Mouse (Mus musculus): ENCODE data around the gene Cdc27.
"Not testable (repeated sequence)": the region's sequence is repeated elsewhere in the genome, so short reads cannot be mapped to it uniquely, and the experiment has no call there.

Cdc27 gene

GRCm38 (mm10) chr11:104571373-104571772, 21.0 kb upstream of the Cdc27 start:
- not testable (repeated sequence) for DNase-seq (ENCODE audit: low read depth, low spot score)

GRCm38 (mm10) chr11:104570515-104570914, 20.1 kb upstream of the Cdc27 start:
- DNase-seq (ENCODE audit: low read depth, low spot score), result not testable (repeated sequence)

- DNase-seq (ENCODE audit: low read depth, low spot score), result no peak
Observed at GRCm38 (mm10) chr11:104568326-104568725, 17.9 kb upstream of the Cdc27 start.

GRCm38 (mm10) chr11:104567736-104568135, 17.3 kb upstream of the Cdc27 start:
- DNase-seq (ENCODE audit: low read depth, low spot score), result no peak

GRCm38 (mm10) chr11:104566796-104567195, 16.4 kb upstream of the Cdc27 start:
- DNase-seq (ENCODE audit: low read depth, low spot score), result no peak

GRCm38 (mm10) chr11:104566097-104566496, 15.7 kb upstream of the Cdc27 start:
- DNase-seq (ENCODE audit: low read depth, low spot score), result no peak

GRCm38 (mm10) chr11:104565172-104565571, 14.8 kb upstream of the Cdc27 start:
- no peak for DNase-seq (ENCODE audit: low read depth, low spot score)

GRCm38 (mm10) chr11:104563496-104563895, 13.1 kb upstream of the Cdc27 start:
- DNase-seq (ENCODE audit: low read depth, low spot score), result no peak

GRCm38 (mm10) chr11:104560971-104561370, 10.6 kb upstream of the Cdc27 start:
- DNase-seq (ENCODE audit: low read depth, low spot score), result peak; percentile 80

- DNase-seq (ENCODE audit: low read depth, low spot score), result no peak
Observed at GRCm38 (mm10) chr11:104558651-104559403, 8.4 kb upstream of the Cdc27 start.

GRCm38 (mm10) chr11:104558065-104558464, 7.6 kb upstream of the Cdc27 start:
- no peak for DNase-seq (ENCODE audit: low read depth, low spot score)

GRCm38 (mm10) chr11:104549438-104550405, 698 bp downstream of the Cdc27 start:
- peak; percentile 77 for DNase-seq (ENCODE audit: low read depth, low spot score)

- no peak for DNase-seq (ENCODE audit: low read depth, low spot score)
Observed at GRCm38 (mm10) chr11:104547502-104547901, 2.9 kb downstream of the Cdc27 start.

- no peak for DNase-seq (ENCODE audit: low read depth, low spot score)
Observed at GRCm38 (mm10) chr11:104544507-104544906, 5.9 kb downstream of the Cdc27 start.

- not testable (repeated sequence) for DNase-seq (ENCODE audit: low read depth, low spot score)
Observed at GRCm38 (mm10) chr11:104543337-104543736, 7.1 kb downstream of the Cdc27 start.

GRCm38 (mm10) chr11:104539811-104540210, 10.6 kb downstream of the Cdc27 start:
- DNase-seq (ENCODE audit: low read depth, low spot score), result no peak

- no peak for DNase-seq (ENCODE audit: low read depth, low spot score)
Observed at GRCm38 (mm10) chr11:104537945-104538555, 12.4 kb downstream of the Cdc27 start.

- no peak for DNase-seq (ENCODE audit: low read depth, low spot score)
Observed at GRCm38 (mm10) chr11:104536843-104537242, 13.6 kb downstream of the Cdc27 start.

GRCm38 (mm10) chr11:104525935-104526334, 24.5 kb downstream of the Cdc27 start:
- no peak for DNase-seq (ENCODE audit: low read depth, low spot score)

GRCm38 (mm10) chr11:104512436-104512835, 38.0 kb downstream of the Cdc27 start:
- DNase-seq (ENCODE audit: low read depth, low spot score), result no peak

- peak; percentile 77 for DNase-seq (ENCODE audit: low read depth, low spot score)
Observed at GRCm38 (mm10) chr11:104510606-104511005, 39.8 kb downstream of the Cdc27 start.

GRCm38 (mm10) chr11:104508455-104508854, 42.0 kb downstream of the Cdc27 start:
- DNase-seq (ENCODE audit: low read depth, low spot score), result no peak
